Mouse (Mus musculus): ENCODE measurements at regions not wholly inside any gene's neighbourhood (a gene's known extent, or its start where the extent isn't known, plus 50 kb on each side); places are given as distances from the start of the nearest gene placed in this dataset.

GRCm38 (mm10) chr12:25224644-25225043 is 127.7 kb upstream of the Id2 start:
- no peak overlapping the region for H3K27ac ChIP-seq
- no peaks in the 10 kb centered on the region for H3K36me3 ChIP-seq (ENCODE audit: poor library complexity, severe bottlenecking)
- 0 out of 2 replicates have a peak, but pooled peaks cover 3% of the 10 kb centered on the region for H3K9me3 ChIP-seq (replicated peaks)
- H3K4me3 ChIP-seq, result no peak overlapping the region
- no peak for ATAC-seq
- no peak overlapping the region for H3K4me2 ChIP-seq
- no peak overlapping the region for H3K9ac ChIP-seq
- H3K27me3 ChIP-seq, result no peaks in the 10 kb centered on the region
- WGBS, result 94% methylated on average over 4 of the region's 4 CpGs
- no peaks in the 10 kb centered on the region for H3K4me1 ChIP-seq

- no peaks in the 10 kb centered on the region for H3K4me1 ChIP-seq
- ATAC-seq, result no peak
- H3K36me3 ChIP-seq (ENCODE audit: poor library complexity, severe bottlenecking), result no peaks in the 10 kb centered on the region
- 95% methylated on average over 2 of the region's 2 CpGs for WGBS
- H3K4me3 ChIP-seq, result no peak overlapping the region
- H3K27me3 ChIP-seq, result no peaks in the 10 kb centered on the region
- H3K4me2 ChIP-seq, result no peak overlapping the region
- H3K27ac ChIP-seq, result no peak overlapping the region
- no peak overlapping the region for H3K9ac ChIP-seq
- 0 out of 2 replicates have a peak, but pooled peaks cover 3% of the 10 kb centered on the region for H3K9me3 ChIP-seq (replicated peaks)
Measured at GRCm38 (mm10) chr12:25224201-25224600, 127.3 kb upstream of the Id2 start.

GRCm38 (mm10) chr12:25223539-25223938 is 126.6 kb upstream of the Id2 start:
- 0 out of 2 replicates have a peak, but pooled peaks cover 3% of the 10 kb centered on the region for H3K9me3 ChIP-seq (replicated peaks)
- no peak overlapping the region for H3K27ac ChIP-seq
- H3K36me3 ChIP-seq (ENCODE audit: poor library complexity, severe bottlenecking), result no peaks in the 10 kb centered on the region
- 89% methylated on average over 4 of the region's 4 CpGs for WGBS
- H3K4me3 ChIP-seq, result no peak overlapping the region
- no peak overlapping the region for H3K4me2 ChIP-seq
- no peaks in the 10 kb centered on the region for H3K4me1 ChIP-seq
- H3K9ac ChIP-seq, result no peak overlapping the region
- no peaks in the 10 kb centered on the region for H3K27me3 ChIP-seq
- no peak for ATAC-seq

GRCm38 (mm10) chr12:25220780-25221106 is 123.8 kb upstream of the Id2 start:
- Histone ChIP-seq H3K4me1 (no peaks in the 10 kb centered on the region), H3K27me3 (no peaks in the 10 kb centered on the region), H3K36me3 (ENCODE audit: poor library complexity, severe bottlenecking) (no peaks in the 10 kb centered on the region), H3K4me2 (no peak overlapping the region), H3K9ac (no peak overlapping the region), H3K9me3 (replicated peaks) (0 out of 2 replicates have a peak, but pooled peaks cover 3% of the 10 kb centered on the region), H3K4me3 (no peak overlapping the region), H3K27ac (no peak overlapping the region)
- WGBS, result 14% methylated on average over 4 of the region's 4 CpGs
- ATAC-seq, result no peak

- Histone ChIP-seq H3K36me3 (ENCODE audit: poor library complexity, severe bottlenecking) (no peaks in the 10 kb centered on the region), H3K4me1 (no peaks in the 10 kb centered on the region), H3K4me2 (no peak overlapping the region), H3K9me3 (replicated peaks) (0 out of 2 replicates have a peak, but pooled peaks cover 3% of the 10 kb centered on the region), H3K27me3 (no peaks in the 10 kb centered on the region), H3K9ac (no peak overlapping the region), H3K27ac (no peak overlapping the region), H3K4me3 (no peak overlapping the region)
- no peak for ATAC-seq
- WGBS, result 64% methylated on average over 9 of the region's 9 CpGs
Measured at GRCm38 (mm10) chr12:25220096-25220779, 123.3 kb upstream of the Id2 start.

GRCm38 (mm10) chr12:25219546-25219945 is 122.6 kb upstream of the Id2 start:
- Histone ChIP-seq H3K4me3 (no peak overlapping the region), H3K4me2 (no peak overlapping the region), H3K4me1 (no peaks in the 10 kb centered on the region), H3K36me3 (ENCODE audit: poor library complexity, severe bottlenecking) (no peaks in the 10 kb centered on the region), H3K9me3 (replicated peaks) (0 out of 2 replicates have a peak, but pooled peaks cover 3% of the 10 kb centered on the region), H3K9ac (no peak overlapping the region), H3K27ac (no peak overlapping the region), H3K27me3 (no peaks in the 10 kb centered on the region)
- ATAC-seq, result no peak
- 80% methylated on average over 10 of the region's 10 CpGs for WGBS

- Histone ChIP-seq H3K36me3 (ENCODE audit: poor library complexity, severe bottlenecking) (no peaks in the 10 kb centered on the region), H3K4me2 (no peak overlapping the region), H3K4me1 (no peaks in the 10 kb centered on the region), H3K4me3 (no peak overlapping the region), H3K9ac (no peak overlapping the region), H3K27me3 (no peaks in the 10 kb centered on the region), H3K27ac (no peak overlapping the region), H3K9me3 (replicated peaks) (peaks cover 4% of the 10 kb centered on the region; the same call in 1 of the 2 replicates)
- ATAC-seq, result no peak
- 29% methylated on average over 5 of the region's 5 CpGs for WGBS
Measured at GRCm38 (mm10) chr12:25216792-25217516, 120.0 kb upstream of the Id2 start.

GRCm38 (mm10) chr12:25215266-25215665 is 118.3 kb upstream of the Id2 start:
- Histone ChIP-seq H3K36me3 (ENCODE audit: poor library complexity, severe bottlenecking) (no peaks in the 10 kb centered on the region), H3K4me2 (no peak overlapping the region), H3K4me1 (no peaks in the 10 kb centered on the region), H3K9me3 (replicated peaks) (peaks cover 4% of the 10 kb centered on the region; the same call in 1 of the 2 replicates), H3K27ac (no peak overlapping the region), H3K9ac (no peak overlapping the region), H3K4me3 (no peak overlapping the region), H3K27me3 (no peaks in the 10 kb centered on the region)
- no peak for ATAC-seq
- 54% methylated on average over 5 of the region's 5 CpGs for WGBS

- Histone ChIP-seq H3K4me1 (no peaks in the 10 kb centered on the region), H3K9ac (no peak overlapping the region), H3K4me3 (no peak overlapping the region)
Measured at GRCm38 (mm10) chr12:25213782-25214478, 117.0 kb upstream of the Id2 start.

GRCm38 (mm10) chr12:25211331-25211730 is 114.4 kb upstream of the Id2 start:
- Histone ChIP-seq H3K4me2 (no peak overlapping the region), H3K36me3 (ENCODE audit: poor library complexity, severe bottlenecking) (no peaks in the 10 kb centered on the region), H3K4me3 (no peak overlapping the region), H3K27me3 (no peaks in the 10 kb centered on the region), H3K27ac (no peak overlapping the region), H3K9ac (no peak overlapping the region), H3K4me1 (no peaks in the 10 kb centered on the region), H3K9me3 (replicated peaks) (peaks cover 4% of the 10 kb centered on the region; the same call in 1 of the 2 replicates)
- ATAC-seq, result no peak
- WGBS, result 79% methylated on average over 6 of the region's 6 CpGs

More at GRCm38 (mm10) chr12:25213782-25214478, 117.0 kb upstream of the Id2 start:
- H3K27ac ChIP-seq, result no peak overlapping the region
- peaks cover 4% of the 10 kb centered on the region; the same call in 1 of the 2 replicates for H3K9me3 ChIP-seq (replicated peaks)
- no peak overlapping the region for H3K4me2 ChIP-seq
- H3K27me3 ChIP-seq, result no peaks in the 10 kb centered on the region
- no peak for ATAC-seq
- no peaks in the 10 kb centered on the region for H3K36me3 ChIP-seq (ENCODE audit: poor library complexity, severe bottlenecking)
- 87% methylated on average over 11 of the region's 11 CpGs for WGBS

- Histone ChIP-seq H3K9me3 (replicated peaks) (peaks cover 4% of the 10 kb centered on the region; the same call in 1 of the 2 replicates), H3K27me3 (no peaks in the 10 kb centered on the region), H3K9ac (no peak overlapping the region), H3K27ac (no peak overlapping the region), H3K4me1 (no peaks in the 10 kb centered on the region), H3K36me3 (ENCODE audit: poor library complexity, severe bottlenecking) (no peaks in the 10 kb centered on the region), H3K4me2 (no peak overlapping the region), H3K4me3 (no peak overlapping the region)
- ATAC-seq, result no peak
- 93% methylated on average over 3 of the region's 3 CpGs for WGBS
Measured at GRCm38 (mm10) chr12:25210597-25210996, 113.7 kb upstream of the Id2 start.

GRCm38 (mm10) chr12:25209333-25209728 is 112.4 kb upstream of the Id2 start:
- Histone ChIP-seq H3K4me3 (no peak overlapping the region), H3K4me1 (no peaks in the 10 kb centered on the region), H3K27me3 (no peaks in the 10 kb centered on the region), H3K4me2 (no peak overlapping the region), H3K9ac (no peak overlapping the region), H3K9me3 (replicated peaks) (peaks cover 4% of the 10 kb centered on the region; the same call in 1 of the 2 replicates), H3K27ac (no peak overlapping the region), H3K36me3 (ENCODE audit: poor library complexity, severe bottlenecking) (no peaks in the 10 kb centered on the region)
- no peak for ATAC-seq
- 36% methylated on average over 4 of the region's 4 CpGs for WGBS

Data from forebrain, embryonic 13.5 days (tissue).